Mouse (Mus musculus) lung, postnatal 0 days (tissue): ENCODE results near the gene Itpr2.

Experiments
- CTCF ChIP-seq: IDR thresholded peaks from 2 replicates; pipeline ENCODE4 v1.5.1; 2016; ENCODE audit warnings: antibody characterized with exemption, mild to moderate bottlenecking
- EP300 ChIP-seq: IDR thresholded peaks from 2 replicates; pipeline ENCODE4 v1.6.1; 2016; ENCODE audit warnings: antibody characterized with exemption, mild to moderate bottlenecking, control low read depth

DNA sequence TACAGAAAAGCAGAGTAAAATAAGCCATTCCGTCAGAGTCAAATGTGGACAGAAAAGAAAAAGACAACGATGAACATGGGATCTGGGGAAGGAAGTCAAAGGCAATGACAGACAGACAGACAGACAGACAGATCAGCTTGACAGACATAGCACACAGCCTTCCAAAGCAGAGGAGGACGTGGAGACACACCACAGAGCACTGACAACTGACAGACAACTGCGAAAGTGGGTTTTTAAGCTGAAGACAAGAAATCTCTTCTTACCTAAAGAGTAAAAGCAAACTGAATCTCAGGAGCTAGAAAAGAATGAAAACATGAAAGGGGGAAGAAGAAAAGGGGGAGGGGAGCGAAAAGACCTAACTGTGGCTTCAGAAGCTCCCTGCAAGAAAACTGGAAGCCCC is 243.3 kb downstream of the Itpr2 start:
- no peak for TF ChIP-seq CTCF
- TF ChIP-seq EP300, result no peak
